Mouse (Mus musculus): ENCODE data around the gene Serpina3m. TPM values are rescaled to one million over a fixed set of nuclear protein-coding genes. Genes with fewer than 3 reads are reported as not detected.
A peak's percentile ranks its signal among the peaks of the same experiment; 100 is the strongest.
"Not testable (repeated sequence)": the region's sequence is repeated elsewhere in the genome, so short reads cannot be mapped to it uniquely, and the experiment has no call there.

Serpina3m gene
- polyA plus RNA-seq, 1 experiment from 2014 or later = not detected

DNA sequence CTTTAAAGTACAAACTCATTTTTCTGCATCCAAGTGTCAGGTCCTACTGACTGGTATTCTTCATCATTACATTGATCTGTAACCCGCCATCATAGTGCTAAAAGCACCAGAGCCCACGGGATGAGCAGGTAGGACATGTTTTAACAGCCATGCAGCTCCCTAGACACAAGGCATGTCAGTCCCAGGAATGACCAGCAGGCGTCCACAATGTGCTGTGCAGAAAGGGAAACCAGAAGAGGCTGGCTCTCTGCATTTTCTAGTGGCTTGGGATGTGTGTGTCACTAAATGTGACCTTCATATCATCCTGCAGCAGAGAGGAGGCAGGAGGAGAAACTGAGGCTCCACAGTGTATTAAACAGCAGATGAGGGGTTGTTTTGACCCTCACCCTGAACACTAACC is 13.5 kb downstream of the Serpina3m start:
- H3K27me3 ChIP-seq (ENCODE audit: low read depth, poor library complexity, severe bottlenecking); H3K36me3 ChIP-seq; H3K9me3 ChIP-seq (replicated peaks); H3K4me3 ChIP-seq; H3K27ac ChIP-seq (replicated peaks); H3K4me1 ChIP-seq: not testable (repeated sequence)
- DNase-seq (ENCODE audit: low spot score) = peak; percentile 16
- 44% methylated on average over 3 of the region's 3 CpGs for WGBS

DNA sequence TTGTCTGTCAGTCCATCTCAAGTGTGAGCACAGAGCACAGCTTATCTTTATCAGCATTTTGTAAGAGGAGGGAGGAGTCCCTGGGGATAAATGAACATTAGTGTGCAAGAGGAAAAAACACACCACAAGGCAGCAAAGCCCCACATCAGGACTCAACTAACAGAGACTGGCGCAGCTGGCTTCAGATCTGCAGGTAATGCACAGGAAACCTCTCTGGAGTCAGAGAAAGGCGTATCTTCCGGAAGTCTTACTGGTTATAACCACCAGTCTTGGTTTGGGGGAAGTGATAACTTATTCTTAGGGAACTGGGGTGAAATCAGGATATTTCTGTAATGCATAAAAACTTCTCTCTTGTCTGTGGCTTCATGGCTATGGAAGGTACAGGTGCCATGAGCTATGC is 17.7 kb downstream of the Serpina3m start:
- no peak overlapping the region for H3K4me3 ChIP-seq
- no peaks in the 10 kb centered on the region for H3K9me3 ChIP-seq (replicated peaks)
- no peaks in the 10 kb centered on the region for H3K27me3 ChIP-seq (ENCODE audit: low read depth, poor library complexity, severe bottlenecking)
- no peak overlapping the region for H3K27ac ChIP-seq (replicated peaks)
- DNase-seq (ENCODE audit: low spot score) = no peak
- 87% methylated on average over 3 of the region's 3 CpGs for WGBS
- no peaks in the 10 kb centered on the region for H3K36me3 ChIP-seq
- no peaks in the 10 kb centered on the region for H3K4me1 ChIP-seq

DNA sequence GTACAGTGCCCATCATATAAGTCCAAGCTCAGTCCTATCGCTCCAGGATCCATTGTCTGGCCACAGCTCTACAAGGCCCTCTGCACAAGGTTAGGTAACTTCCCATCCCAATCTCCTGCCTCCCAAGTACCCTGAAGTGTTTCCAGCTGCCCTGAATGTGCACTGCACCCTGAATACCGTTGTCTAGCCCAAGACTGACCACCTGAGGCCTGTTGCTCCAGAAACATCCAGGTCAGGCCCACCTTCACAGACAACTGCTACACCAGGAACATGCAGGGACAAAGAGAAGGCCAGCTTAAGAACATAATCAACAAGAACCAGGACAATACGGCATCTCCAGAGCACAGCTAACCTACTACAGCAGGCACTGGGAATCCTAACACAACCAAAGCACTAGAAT is 31.7 kb downstream of the Serpina3m start:
- 86% methylated on average over 3 of the region's 3 CpGs for WGBS
- no peak for DNase-seq (ENCODE audit: low spot score)
- no peaks in the 10 kb centered on the region for H3K36me3 ChIP-seq

DNA sequence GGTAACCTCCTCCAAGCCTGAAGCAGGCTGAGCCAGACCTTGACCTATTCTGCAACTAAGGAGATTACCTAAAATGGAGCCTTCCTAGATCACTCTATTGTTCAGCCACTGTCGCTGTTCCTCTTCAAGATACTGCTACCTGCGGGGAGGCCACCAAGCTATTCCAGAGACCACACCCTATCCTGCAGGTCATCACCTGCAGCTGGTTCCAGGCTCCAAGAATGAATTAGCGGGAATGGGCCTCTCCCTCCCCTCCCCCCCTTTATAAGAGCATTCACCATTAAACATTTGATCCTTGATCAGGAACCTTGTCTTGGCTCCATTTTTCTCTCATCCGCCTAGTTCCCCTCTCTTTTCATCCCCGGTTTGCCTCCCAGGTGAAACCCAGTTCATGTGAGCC is 38.9 kb downstream of the Serpina3m start:
- H3K36me3 ChIP-seq; H3K27ac ChIP-seq (replicated peaks); H3K4me3 ChIP-seq; DNase-seq (ENCODE audit: low spot score); H3K27me3 ChIP-seq (ENCODE audit: low read depth, poor library complexity, severe bottlenecking); H3K4me1 ChIP-seq: not testable (repeated sequence)
- WGBS = 66% methylated on average over 5 of the region's 5 CpGs
- peaks cover 11% of the 10 kb centered on the region; the same call in 1 of the 2 replicates for H3K9me3 ChIP-seq (replicated peaks)

More for the DNA sequence above, 31.7 kb downstream of the Serpina3m start:
- Histone ChIP-seq H3K27ac (replicated peaks) (no peak overlapping the region), H3K4me1 (no peaks in the 10 kb centered on the region), H3K27me3 (ENCODE audit: low read depth, poor library complexity, severe bottlenecking) (no peaks in the 10 kb centered on the region), H3K4me3 (no peak overlapping the region), H3K9me3 (replicated peaks) (no peaks in the 10 kb centered on the region)

DNA sequence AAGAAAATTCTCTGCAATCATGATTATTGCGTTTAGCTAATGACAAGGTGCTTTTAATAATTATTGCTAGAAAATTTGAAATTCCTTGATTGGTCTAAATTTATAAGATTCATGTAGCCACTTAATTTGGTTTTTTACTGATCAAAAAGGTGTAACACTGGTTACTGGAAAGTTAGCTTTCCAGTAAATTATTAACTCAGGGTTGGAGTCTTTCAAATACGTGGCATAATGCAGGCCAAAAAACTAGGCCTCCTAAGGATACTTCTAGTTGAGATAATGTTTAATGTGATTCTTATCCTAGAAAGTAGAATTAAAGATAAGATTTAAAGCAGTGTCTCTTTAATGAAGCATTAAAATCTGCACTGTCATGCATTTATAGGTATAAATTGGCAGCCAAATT is 40.1 kb downstream of the Serpina3m start:
- DNase-seq (ENCODE audit: low spot score); H3K4me3 ChIP-seq; H3K4me1 ChIP-seq; H3K36me3 ChIP-seq; H3K27ac ChIP-seq (replicated peaks); H3K27me3 ChIP-seq (ENCODE audit: low read depth, poor library complexity, severe bottlenecking): not testable (repeated sequence)
- H3K9me3 ChIP-seq (replicated peaks) = peaks cover 11% of the 10 kb centered on the region; the same call in 1 of the 2 replicates
- 78% methylated on average over 2 of the region's 2 CpGs for WGBS

DNA sequence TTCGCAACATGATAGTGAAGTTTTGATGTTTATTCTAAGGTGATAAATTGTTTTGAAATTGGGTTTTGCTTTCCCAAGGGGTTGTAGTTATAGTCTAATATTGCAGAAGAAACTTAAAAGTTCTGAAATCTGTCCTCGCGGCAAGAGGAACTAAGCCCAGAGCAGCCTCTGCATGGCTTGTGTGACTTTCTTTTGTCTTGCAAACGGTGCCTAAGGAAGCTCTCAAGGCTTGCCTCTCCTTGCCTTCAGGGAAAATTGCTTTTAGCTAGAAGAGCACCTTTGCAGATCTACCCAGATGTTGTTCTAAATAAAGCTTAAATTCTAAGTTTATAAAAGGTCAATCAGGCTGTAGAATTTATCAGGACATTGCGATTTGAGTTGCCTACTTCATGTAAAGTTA is 40.5 kb downstream of the Serpina3m start:
- not testable (repeated sequence) for H3K27me3 ChIP-seq (ENCODE audit: low read depth, poor library complexity, severe bottlenecking); H3K4me3 ChIP-seq
- WGBS = 44% methylated on average over 5 of the region's 5 CpGs

DNA sequence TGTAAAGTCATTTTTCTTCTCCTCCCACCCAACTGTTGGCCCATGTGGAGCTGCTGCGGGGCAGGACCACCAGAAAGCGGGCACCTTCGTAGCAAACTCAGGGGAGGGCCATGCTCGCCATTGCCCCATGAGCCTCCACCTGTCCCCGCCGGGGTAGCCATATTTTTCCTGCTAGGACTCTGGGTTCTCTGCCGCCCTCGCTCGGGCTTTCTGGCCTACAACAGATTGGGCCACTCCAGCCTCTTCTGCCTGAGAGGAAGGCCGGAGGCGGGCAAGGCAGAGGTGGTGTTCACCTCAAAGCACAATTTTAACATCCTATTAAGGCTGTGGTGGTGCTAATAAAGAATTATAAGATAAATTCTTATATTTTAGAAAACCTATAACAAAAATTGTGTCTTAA is 41.6 kb downstream of the Serpina3m start:
- 97% methylated on average over 11 of the region's 11 CpGs for WGBS

More for the DNA sequence above, 40.5 kb downstream of the Serpina3m start:
- peaks cover 11% of the 10 kb centered on the region; the same call in 1 of the 2 replicates for H3K9me3 ChIP-seq (replicated peaks)
- not testable (repeated sequence) for H3K36me3 ChIP-seq; DNase-seq (ENCODE audit: low spot score); H3K4me1 ChIP-seq; H3K27ac ChIP-seq (replicated peaks)

DNA sequence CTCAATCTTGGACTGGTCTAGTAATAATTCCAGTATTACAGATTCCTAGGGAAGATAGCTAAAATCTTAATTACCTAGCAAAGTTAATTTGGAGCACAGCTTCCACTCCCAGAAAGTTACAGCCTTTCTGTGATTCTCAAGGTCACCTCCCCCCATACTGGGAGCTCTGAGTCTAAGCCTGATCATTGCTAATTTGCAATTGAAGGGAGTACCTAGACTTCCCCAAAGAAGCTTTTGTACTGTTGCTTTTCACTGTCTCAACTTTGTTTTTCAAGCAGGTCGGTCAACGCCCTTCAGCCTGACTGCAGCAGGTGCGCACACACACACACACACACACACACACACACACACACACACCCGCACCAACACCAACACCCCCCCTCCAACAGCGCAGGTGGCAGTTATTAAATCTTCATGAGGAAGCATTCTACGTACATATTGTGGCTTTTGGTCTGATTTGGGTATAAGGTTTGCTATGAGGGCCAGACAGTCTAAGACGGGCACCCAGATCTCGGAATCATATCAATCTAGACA is 42.9 kb downstream of the Serpina3m start:
- not testable (repeated sequence) for H3K4me3 ChIP-seq
- WGBS = 91% methylated on average over 8 of the region's 8 CpGs

More for the DNA sequence above, 41.6 kb downstream of the Serpina3m start:
- Histone ChIP-seq H3K36me3 (no peaks in the 10 kb centered on the region), H3K27ac (replicated peaks) (no peak overlapping the region), H3K4me3 (no peak overlapping the region), H3K9me3 (replicated peaks) (peaks cover 11% of the 10 kb centered on the region; the same call in 1 of the 2 replicates), H3K4me1 (no peaks in the 10 kb centered on the region), H3K27me3 (ENCODE audit: low read depth, poor library complexity, severe bottlenecking) (no peaks in the 10 kb centered on the region)
- no peak for DNase-seq (ENCODE audit: low spot score)

DNA sequence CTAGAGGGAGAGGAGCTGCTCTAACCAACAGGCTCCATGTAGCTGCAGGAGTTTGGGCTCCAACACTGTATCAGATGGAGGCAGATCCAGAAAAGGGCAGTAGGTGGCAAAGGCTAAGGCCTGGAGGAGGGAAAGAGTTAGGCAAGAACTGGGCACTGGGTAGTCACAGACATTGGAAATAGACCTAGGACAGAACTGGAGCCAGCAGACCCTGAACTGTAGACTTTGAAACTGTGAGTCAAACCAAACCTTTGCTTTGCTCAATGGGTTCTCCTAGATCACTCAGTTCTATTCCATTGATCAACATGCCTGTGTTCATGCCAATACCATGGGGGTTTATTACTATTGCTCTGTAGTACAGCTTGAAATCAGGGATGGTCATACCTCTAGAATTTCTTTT is 47.7 kb downstream of the Serpina3m start:
- H3K4me3 ChIP-seq; H3K36me3 ChIP-seq; H3K4me1 ChIP-seq; H3K9me3 ChIP-seq (replicated peaks); H3K27ac ChIP-seq (replicated peaks); H3K27me3 ChIP-seq (ENCODE audit: low read depth, poor library complexity, severe bottlenecking): not testable (repeated sequence)
- DNase-seq (ENCODE audit: low spot score) = peak; percentile 4

More for the DNA sequence above, 42.9 kb downstream of the Serpina3m start:
- peaks cover 11% of the 10 kb centered on the region; the same call in 1 of the 2 replicates for H3K9me3 ChIP-seq (replicated peaks)
- not testable (repeated sequence) for H3K4me1 ChIP-seq; H3K27ac ChIP-seq (replicated peaks); H3K27me3 ChIP-seq (ENCODE audit: low read depth, poor library complexity, severe bottlenecking); DNase-seq (ENCODE audit: low spot score); H3K36me3 ChIP-seq

DNA sequence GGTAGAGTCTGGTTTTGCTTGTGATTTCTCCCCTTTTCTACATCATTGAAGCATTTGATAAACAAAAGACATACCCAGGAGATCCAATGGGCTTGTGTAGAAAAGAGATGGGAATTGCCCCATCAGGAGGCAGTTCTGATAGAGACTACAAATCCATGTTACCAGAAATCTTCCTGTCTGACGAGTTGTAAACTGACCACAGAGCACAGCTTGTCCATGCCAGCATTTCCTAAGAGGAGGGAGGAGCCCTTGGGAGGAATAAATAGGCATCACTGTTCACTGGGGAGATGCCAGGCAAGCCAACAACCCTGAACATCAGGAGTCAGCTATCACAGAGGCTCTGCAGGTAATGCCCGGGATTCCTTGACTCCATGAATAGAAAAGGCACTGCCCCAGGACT is 48.6 kb downstream of the Serpina3m start:
- not testable (repeated sequence) for DNase-seq (ENCODE audit: low spot score); H3K36me3 ChIP-seq; H3K4me1 ChIP-seq; H3K4me3 ChIP-seq; H3K9me3 ChIP-seq (replicated peaks); H3K27ac ChIP-seq (replicated peaks); H3K27me3 ChIP-seq (ENCODE audit: low read depth, poor library complexity, severe bottlenecking)
- 67% methylated on average over 2 of the region's 2 CpGs for WGBS

DNA sequence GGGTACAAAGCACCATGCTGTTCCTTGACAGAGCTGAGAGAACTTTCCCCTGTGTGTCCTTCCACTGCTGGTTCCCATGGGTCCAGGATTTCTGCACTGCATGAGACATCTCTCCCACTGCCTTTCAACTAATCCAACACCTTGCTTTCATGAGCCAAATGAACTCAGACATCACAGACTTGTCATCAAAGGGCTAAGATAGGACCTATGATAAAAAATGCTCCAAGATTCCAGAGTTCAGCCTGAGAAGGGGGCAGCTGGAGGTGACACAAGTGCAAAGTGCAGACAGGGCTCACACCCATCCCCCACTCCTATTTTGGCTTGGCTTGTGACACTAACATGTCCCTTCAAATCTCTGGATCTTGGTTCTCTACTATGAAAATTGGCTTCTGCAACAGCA is 50.2 kb downstream of the Serpina3m start:
- Histone ChIP-seq H3K27ac (replicated peaks) (no peak overlapping the region), H3K9me3 (replicated peaks) (no peaks in the 10 kb centered on the region), H3K4me1 (no peaks in the 10 kb centered on the region), H3K36me3 (no peaks in the 10 kb centered on the region), H3K4me3 (no peak overlapping the region), H3K27me3 (ENCODE audit: low read depth, poor library complexity, severe bottlenecking) (no peaks in the 10 kb centered on the region)
- DNase-seq (ENCODE audit: low spot score) = peak; percentile 7

DNA sequence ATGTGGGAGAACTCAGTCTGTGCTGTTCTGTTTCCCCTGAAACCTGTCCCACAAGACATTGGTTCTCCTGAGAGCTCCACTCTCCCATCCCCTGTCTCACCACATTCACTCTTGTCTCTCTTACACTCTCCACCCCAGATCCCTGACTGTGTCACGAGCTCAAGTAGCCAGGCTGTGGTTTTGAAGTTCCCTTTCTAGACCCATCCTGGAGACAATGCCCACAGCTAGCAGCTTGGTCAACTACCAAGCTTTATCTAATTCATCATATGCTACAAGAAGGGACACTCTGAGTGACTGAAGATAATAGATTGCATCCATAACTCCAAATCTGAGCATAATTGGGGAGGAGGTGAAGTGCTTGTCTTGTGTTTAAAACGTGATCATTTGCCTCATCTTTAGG is 52.8 kb downstream of the Serpina3m start:
- not testable (repeated sequence) for H3K27ac ChIP-seq (replicated peaks); H3K4me3 ChIP-seq; H3K36me3 ChIP-seq; H3K9me3 ChIP-seq (replicated peaks); DNase-seq (ENCODE audit: low spot score); H3K4me1 ChIP-seq; H3K27me3 ChIP-seq (ENCODE audit: low read depth, poor library complexity, severe bottlenecking)
- 87% methylated on average over 2 of the region's 2 CpGs for WGBS

DNA sequence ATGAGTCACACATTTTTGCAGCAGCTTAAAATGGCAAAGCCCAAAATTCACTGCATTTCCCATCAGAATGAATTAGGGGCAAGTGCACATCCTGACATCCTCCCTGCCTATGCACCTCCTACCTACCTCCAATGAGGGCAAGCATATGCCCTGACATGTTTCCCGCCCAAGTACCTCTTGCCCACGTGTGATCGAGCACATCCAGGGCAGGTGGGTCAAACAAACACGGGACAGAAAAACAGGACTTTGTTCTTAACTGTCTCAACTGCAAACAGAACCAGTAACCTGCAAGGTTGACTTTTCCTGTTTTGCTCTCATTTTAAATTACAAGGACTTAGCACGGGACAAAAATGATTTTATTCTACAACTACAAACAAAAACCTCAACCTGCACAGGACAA is 65.7 kb downstream of the Serpina3m start:
- H3K27me3 ChIP-seq (ENCODE audit: low read depth, poor library complexity, severe bottlenecking) = no peaks in the 10 kb centered on the region
- WGBS = 90% methylated on average over 5 of the region's 5 CpGs
- no peak overlapping the region for H3K27ac ChIP-seq (replicated peaks)
- no peaks in the 10 kb centered on the region for H3K9me3 ChIP-seq (replicated peaks)
- no peak overlapping the region for H3K4me3 ChIP-seq
- no peaks in the 10 kb centered on the region for H3K36me3 ChIP-seq
- H3K4me1 ChIP-seq = no peaks in the 10 kb centered on the region
- DNase-seq (ENCODE audit: low spot score) = no peak

DNA sequence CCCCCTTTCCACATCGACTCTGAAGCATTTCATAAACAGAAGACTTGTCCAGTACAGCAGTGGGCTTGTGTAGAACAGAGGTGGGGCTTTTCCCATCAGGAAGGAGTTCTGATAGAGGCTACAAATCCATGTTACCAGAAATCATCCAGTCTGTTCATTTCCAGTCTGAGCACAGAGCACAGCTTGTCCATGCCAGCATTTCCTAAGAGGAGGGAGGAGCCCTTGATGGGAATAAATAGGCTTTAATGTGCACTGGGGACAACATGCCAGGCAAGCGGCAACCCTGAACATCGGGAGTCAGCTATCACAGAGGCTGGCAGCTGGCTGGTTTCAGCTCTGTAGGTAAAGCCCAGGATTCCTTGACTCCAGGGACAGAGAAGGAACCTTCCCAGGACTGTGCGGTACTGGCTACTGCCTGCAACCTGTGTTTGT is 68.2 kb downstream of the Serpina3m start, which contains the start of gene Serpina3n:
Gene Serpina3n (plus strand): TSS at position 276 of the 432 bp plus-strand sequence.
- WGBS = 73% methylated on average over 4 of the region's 4 CpGs
- DNase-seq (ENCODE audit: low spot score) = no peak
- no peaks in the 10 kb centered on the region for H3K4me1 ChIP-seq

More for the DNA sequence above, 68.2 kb downstream of the Serpina3m start, which contains the start of gene Serpina3n:
- Histone ChIP-seq H3K9me3 (replicated peaks) (no peaks in the 10 kb centered on the region), H3K27me3 (ENCODE audit: low read depth, poor library complexity, severe bottlenecking) (no peaks in the 10 kb centered on the region), H3K27ac (replicated peaks) (no peak within 1 kb of the TSS), H3K36me3 (no peaks in the 10 kb centered on the region), H3K4me3 (no peak within 1 kb of the TSS)

Data from midbrain, embryonic 10.5 days (tissue).